Mouse (Mus musculus): Measurements from ENCODE around the gene Sgms1. TPM values are rescaled to one million over a fixed set of nuclear protein-coding genes. Genes with fewer than 3 reads are reported as not detected.

Gene Sgms1
- polyA plus RNA-seq, 1 experiment from 2014 or later: 13.8 TPM

- no peak for ATAC-seq (ENCODE audit: low FRiP score, low TSS enrichment)
- H3K4me3 ChIP-seq (replicated peaks; ENCODE audit: low read depth, low read length): no peak overlapping the region
These were observed 117.9 kb downstream of the Sgms1 start for GRCm38 (mm10) chr19:32271455-32272200.

GRCm38 (mm10) chr19:32269844-32270176 is 119.7 kb downstream of the Sgms1 start:
- H3K9ac ChIP-seq (replicated peaks; ENCODE audit: low read length): no peak overlapping the region
- no peak overlapping the region for H3K27ac ChIP-seq (replicated peaks; ENCODE audit: low read depth, low read length)
- H3K27me3 ChIP-seq (ENCODE audit: control insufficient read depth, insufficient read depth, low read length): no peaks in the 10 kb centered on the region

More at GRCm38 (mm10) chr19:32271455-32272200, 117.9 kb downstream of the Sgms1 start:
- no peak overlapping the region for H3K27ac ChIP-seq (replicated peaks; ENCODE audit: low read depth, low read length)
- DNase-seq: no peak
- H3K9me3 ChIP-seq (ENCODE audit: control insufficient read depth, low read length): no peaks in the 10 kb centered on the region
- no peaks in the 10 kb centered on the region for H3K36me3 ChIP-seq (ENCODE audit: control insufficient read depth, insufficient read depth, low read length)
- H3K27me3 ChIP-seq (ENCODE audit: control insufficient read depth, insufficient read depth, low read length): no peaks in the 10 kb centered on the region
- no peak overlapping the region for H3K4me2 ChIP-seq (ENCODE audit: low read length)
- H3K9ac ChIP-seq (replicated peaks; ENCODE audit: low read length): no peak overlapping the region
- WGBS: 90% methylated on average over 11 of the region's 11 CpGs
- H3K4me1 ChIP-seq (ENCODE audit: control insufficient read depth, insufficient read depth, low read length): no peaks in the 10 kb centered on the region

GRCm38 (mm10) chr19:32269141-32269843 is 120.2 kb downstream of the Sgms1 start:
- H3K36me3 ChIP-seq (ENCODE audit: control insufficient read depth, insufficient read depth, low read length): no peaks in the 10 kb centered on the region
- no peak overlapping the region for H3K9ac ChIP-seq (replicated peaks; ENCODE audit: low read length)
- no peaks in the 10 kb centered on the region for H3K4me1 ChIP-seq (ENCODE audit: control insufficient read depth, insufficient read depth, low read length)
- DNase-seq (no peak), ATAC-seq (ENCODE audit: low FRiP score, low TSS enrichment) (no peak)
- no peaks in the 10 kb centered on the region for H3K27me3 ChIP-seq (ENCODE audit: control insufficient read depth, insufficient read depth, low read length)
- no peak overlapping the region for H3K4me2 ChIP-seq (ENCODE audit: low read length)
- no peak overlapping the region for H3K27ac ChIP-seq (replicated peaks; ENCODE audit: low read depth, low read length)
- no peaks in the 10 kb centered on the region for H3K9me3 ChIP-seq (ENCODE audit: control insufficient read depth, low read length)
- H3K4me3 ChIP-seq (replicated peaks; ENCODE audit: low read depth, low read length): no peak overlapping the region
- 92% methylated on average over 12 of the region's 12 CpGs for WGBS

More at GRCm38 (mm10) chr19:32269844-32270176, 119.7 kb downstream of the Sgms1 start:
- no peaks in the 10 kb centered on the region for H3K9me3 ChIP-seq (ENCODE audit: control insufficient read depth, low read length)
- H3K36me3 ChIP-seq (ENCODE audit: control insufficient read depth, insufficient read depth, low read length): no peaks in the 10 kb centered on the region
- ATAC-seq (ENCODE audit: low FRiP score, low TSS enrichment) (no peak), DNase-seq (no peak)
- no peak overlapping the region for H3K4me3 ChIP-seq (replicated peaks; ENCODE audit: low read depth, low read length)
- H3K4me1 ChIP-seq (ENCODE audit: control insufficient read depth, insufficient read depth, low read length): no peaks in the 10 kb centered on the region
- H3K4me2 ChIP-seq (ENCODE audit: low read length): no peak overlapping the region
- 96% methylated on average over 6 of the region's 6 CpGs for WGBS

- 89% methylated on average over 9 of the region's 9 CpGs for WGBS
These were observed 121.0 kb downstream of the Sgms1 start for GRCm38 (mm10) chr19:32268562-32268961.

GRCm38 (mm10) chr19:32266385-32267252 is 122.9 kb downstream of the Sgms1 start:
- Histone ChIP-seq H3K27me3 (ENCODE audit: control insufficient read depth, insufficient read depth, low read length) (no peaks in the 10 kb centered on the region), H3K4me3 (replicated peaks; ENCODE audit: low read depth, low read length) (no peak overlapping the region), H3K27ac (replicated peaks; ENCODE audit: low read depth, low read length) (no peak overlapping the region), H3K36me3 (ENCODE audit: control insufficient read depth, insufficient read depth, low read length) (no peaks in the 10 kb centered on the region), H3K4me1 (ENCODE audit: control insufficient read depth, insufficient read depth, low read length) (no peaks in the 10 kb centered on the region), H3K4me2 (ENCODE audit: low read length) (no peak overlapping the region), H3K9ac (replicated peaks; ENCODE audit: low read length) (no peak overlapping the region), H3K9me3 (ENCODE audit: control insufficient read depth, low read length) (no peaks in the 10 kb centered on the region)
- ATAC-seq (ENCODE audit: low FRiP score, low TSS enrichment) (no peak), DNase-seq (no peak)
- WGBS: 90% methylated on average over 9 of the region's 9 CpGs

More at GRCm38 (mm10) chr19:32268562-32268961, 121.0 kb downstream of the Sgms1 start:
- ATAC-seq (ENCODE audit: low FRiP score, low TSS enrichment) (no peak), DNase-seq (no peak)
- no peaks in the 10 kb centered on the region for H3K27me3 ChIP-seq (ENCODE audit: control insufficient read depth, insufficient read depth, low read length)
- H3K4me3 ChIP-seq (replicated peaks; ENCODE audit: low read depth, low read length): no peak overlapping the region
- H3K4me2 ChIP-seq (ENCODE audit: low read length): no peak overlapping the region
- H3K27ac ChIP-seq (replicated peaks; ENCODE audit: low read depth, low read length): no peak overlapping the region
- H3K9me3 ChIP-seq (ENCODE audit: control insufficient read depth, low read length): no peaks in the 10 kb centered on the region
- no peak overlapping the region for H3K9ac ChIP-seq (replicated peaks; ENCODE audit: low read length)
- H3K4me1 ChIP-seq (ENCODE audit: control insufficient read depth, insufficient read depth, low read length): no peaks in the 10 kb centered on the region
- H3K36me3 ChIP-seq (ENCODE audit: control insufficient read depth, insufficient read depth, low read length): no peaks in the 10 kb centered on the region

GRCm38 (mm10) chr19:32263753-32264152 is 125.8 kb downstream of the Sgms1 start:
- no peak overlapping the region for H3K27ac ChIP-seq (replicated peaks; ENCODE audit: low read depth, low read length)
- WGBS: 93% methylated on average over 1 of the region's 1 CpGs
- H3K9me3 ChIP-seq (ENCODE audit: control insufficient read depth, low read length): no peaks in the 10 kb centered on the region
- no peaks in the 10 kb centered on the region for H3K36me3 ChIP-seq (ENCODE audit: control insufficient read depth, insufficient read depth, low read length)
- ATAC-seq (ENCODE audit: low FRiP score, low TSS enrichment) (no peak), DNase-seq (no peak)
- H3K4me3 ChIP-seq (replicated peaks; ENCODE audit: low read depth, low read length): no peak overlapping the region
- no peak overlapping the region for H3K9ac ChIP-seq (replicated peaks; ENCODE audit: low read length)
- no peaks in the 10 kb centered on the region for H3K4me1 ChIP-seq (ENCODE audit: control insufficient read depth, insufficient read depth, low read length)
- no peak overlapping the region for H3K4me2 ChIP-seq (ENCODE audit: low read length)
- no peaks in the 10 kb centered on the region for H3K27me3 ChIP-seq (ENCODE audit: control insufficient read depth, insufficient read depth, low read length)

GRCm38 (mm10) chr19:32262805-32263572 is 126.5 kb downstream of the Sgms1 start:
- Histone ChIP-seq H3K27ac (replicated peaks; ENCODE audit: low read depth, low read length) (no peak overlapping the region), H3K36me3 (ENCODE audit: control insufficient read depth, insufficient read depth, low read length) (no peaks in the 10 kb centered on the region), H3K9ac (replicated peaks; ENCODE audit: low read length) (no peak overlapping the region), H3K4me1 (ENCODE audit: control insufficient read depth, insufficient read depth, low read length) (no peaks in the 10 kb centered on the region), H3K27me3 (ENCODE audit: control insufficient read depth, insufficient read depth, low read length) (no peaks in the 10 kb centered on the region), H3K4me3 (replicated peaks; ENCODE audit: low read depth, low read length) (no peak overlapping the region), H3K9me3 (ENCODE audit: control insufficient read depth, low read length) (no peaks in the 10 kb centered on the region), H3K4me2 (ENCODE audit: low read length) (no peak overlapping the region)
- no peak for ATAC-seq (ENCODE audit: low FRiP score, low TSS enrichment)
- WGBS: 94% methylated on average over 10 of the region's 10 CpGs
- no peak for DNase-seq

All from midbrain, embryonic 14.5 days (tissue).